26 mouse cellular contexts compared by ENCODE assay signal in the genomic region with DNA sequence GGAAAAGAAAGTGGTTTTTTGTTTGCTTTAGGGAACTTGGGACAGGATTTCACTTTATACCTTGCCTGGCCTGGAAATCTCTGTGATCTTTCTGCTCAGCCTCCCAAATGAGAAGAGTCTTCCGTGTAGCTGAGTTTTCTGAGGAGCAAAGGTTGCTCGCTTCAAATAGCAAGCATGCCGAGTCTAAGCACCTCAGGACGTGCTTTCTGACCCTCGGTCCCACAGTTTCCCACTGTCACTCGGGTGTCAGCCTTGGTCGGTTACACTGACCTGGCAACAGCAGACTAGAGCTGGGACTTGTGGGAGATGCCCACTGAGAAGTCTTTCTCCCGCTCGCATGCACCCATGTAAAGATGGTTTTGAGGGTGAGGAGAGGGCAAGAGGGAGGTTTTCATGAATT. TPM values are rescaled to one million over a fixed set of nuclear protein-coding genes. Genes with fewer than 3 reads are reported as not detected.
DNase-seq lines count a peak whose midpoint lies in the region; ATAC-seq and TF ChIP-seq lines count a peak whose summit lies in the region.
"Had no signal": no experiment of that assay in that cellular context is flagged by ENCODE, and none has a peak within 500 bp of the region (broad histone marks: within the 10 kb centered on the region; RNA-seq: fewer than 3 reads in every experiment).

No protein-coding gene starts in this region.

- H3K4me1 ChIP-seq in kidney, adult 2 months (ENCODE audit: control insufficient read depth, insufficient read depth, low read length): peaks cover 5% of the 10 kb centered on the region; the same call in 1 of the 2 replicates
- H3K4me1 ChIP-seq in kidney, embryonic 15.5 days: no peaks in the 10 kb centered on the region
- H3K4me1 ChIP-seq: embryonic facial prominence, embryonic 10.5 days; embryonic facial prominence, embryonic 13.5 days; forebrain, embryonic 12.5 days; forebrain, embryonic 15.5 days; hindbrain, embryonic 10.5 days; hindbrain, embryonic 13.5 days had no signal

- ATAC-seq in kidney, embryonic 15.5 days (replicated peaks; ENCODE audit: low FRiP score): no peak
- ATAC-seq: CD4-positive, CD25-positive, alpha-beta regulatory T cell, adult 4 months; forebrain, embryonic 15.5 days had no signal

- H3K27ac ChIP-seq in kidney, adult 2 months (ENCODE audit: insufficient read depth, low read depth, low read length): no peak overlapping the region
- no peak overlapping the region for H3K27ac ChIP-seq in kidney, embryonic 15.5 days
- H3K27ac ChIP-seq: embryonic facial prominence, embryonic 13.5 days; forebrain, embryonic 12.5 days; forebrain, embryonic 15.5 days; heart, embryonic 15.5 days; hindbrain, embryonic 10.5 days; hindbrain, embryonic 13.5 days had no signal

- H3K36me3 ChIP-seq in kidney, adult 2 months (ENCODE audit: control insufficient read depth, insufficient read depth, low read length): no peaks in the 10 kb centered on the region
- H3K36me3 ChIP-seq in kidney, embryonic 15.5 days: peaks cover 83% of the 10 kb centered on the region

- no peak overlapping the region for H3K4me2 ChIP-seq in kidney, embryonic 15.5 days
- H3K4me2 ChIP-seq: embryonic facial prominence, embryonic 13.5 days; forebrain, embryonic 12.5 days; forebrain, embryonic 15.5 days; heart, embryonic 12.5 days; heart, embryonic 15.5 days; hindbrain, embryonic 13.5 days had no signal

- 70% methylated on average over 9 of the region's 9 CpGs for whole genome bisulfite sequencing in kidney, adult 2 months
- 87% methylated on average over 9 of the region's 9 CpGs for WGBS in kidney, embryonic 15.5 days

- no peak for TF ChIP-seq CTCF in kidney, adult 2 months (conservative IDR thresholded peaks at IDR 0.05; ENCODE audit: insufficient read depth, insufficient read length, low read depth, low read length)

- H3K4me3 ChIP-seq in kidney, adult 2 months (ENCODE audit: insufficient read depth, low read depth, low read length): no peak overlapping the region
- H3K4me3 ChIP-seq in kidney, embryonic 15.5 days (replicated peaks): no peak overlapping the region
- H3K4me3 ChIP-seq: embryonic facial prominence, embryonic 10.5 days; embryonic facial prominence, embryonic 13.5 days; erythroblast, embryonic 14.5 days; forebrain, embryonic 12.5 days; forebrain, embryonic 15.5 days; heart, embryonic 12.5 days; heart, embryonic 15.5 days; hindbrain, embryonic 10.5 days; hindbrain, embryonic 13.5 days had no signal

- H3K9me3 ChIP-seq in kidney, embryonic 15.5 days (replicated peaks): no peaks in the 10 kb centered on the region
- H3K9me3 ChIP-seq: embryonic facial prominence, embryonic 10.5 days; embryonic facial prominence, embryonic 13.5 days; forebrain, embryonic 12.5 days; forebrain, embryonic 15.5 days; heart, embryonic 12.5 days; heart, embryonic 15.5 days; hindbrain, embryonic 10.5 days; hindbrain, embryonic 13.5 days had no signal

- H3K27me3 ChIP-seq in kidney, adult 2 months (replicated peaks; ENCODE audit: control insufficient read depth, insufficient read depth, low read length): no peaks in the 10 kb centered on the region
- H3K27me3 ChIP-seq in kidney, embryonic 15.5 days: no peaks in the 10 kb centered on the region
- H3K27me3 ChIP-seq: embryonic facial prominence, embryonic 13.5 days; forebrain, embryonic 12.5 days; forebrain, embryonic 15.5 days; heart, embryonic 12.5 days; heart, embryonic 15.5 days; hindbrain, embryonic 13.5 days had no signal

- H3K9ac ChIP-seq in kidney, embryonic 15.5 days: no peak overlapping the region
- H3K9ac ChIP-seq: embryonic facial prominence, embryonic 13.5 days; forebrain, embryonic 12.5 days; forebrain, embryonic 15.5 days; heart, embryonic 12.5 days; heart, embryonic 15.5 days had no signal

- DNase-seq in kidney, adult 2 months: peak; percentile 75
- DNase-seq in kidney, postnatal 10 days: peak; percentile 23
- peak; percentile 51 to 53 for DNase-seq in kidney, postnatal 36 days
- no peak for DNase-seq in cerebellum, adult 18-20 months
- no peak for DNase-seq in thymus, postnatal 14 days
- DNase-seq: adrenal gland, adult 2 months; cerebellum, adult 11 months; cerebellum, adult 8-10 months; cerebellum, postnatal 10 days; cerebellum, postnatal 36 days; embryo, embryonic 11 days; gastrocnemius, postnatal 25 days; heart, adult 18-20 months; heart, postnatal 10 days; heart, postnatal 36 days had no signal

- no peak for TF ChIP-seq POLR2A in kidney, adult 2 months (IDR thresholded peaks at IDR 0.05; ENCODE audit: low read depth, low read length)

RNA-seq across cellular contexts. Expression of gene Pknox1, which starts 33.4 kb away (rescaled TPM):
- polyA plus RNA-seq in kidney, adult 2 months (2012; rRNA removed): 19.2 and 19.9 TPM in 2 replicates
- polyA plus RNA-seq in kidney, embryonic 15.5 days (2015; fragmentation: Nextera tagmentation; extraction: Ambion mirVana): 36.7 and 40.5 TPM in 2 replicates

RNA-seq across cellular contexts. Expression of gene Cbs, which starts 39.1 kb away (rescaled TPM):
- 140 and 154 TPM in 2 replicates for polyA plus RNA-seq in kidney, adult 2 months (2012; rRNA removed)
- polyA plus RNA-seq in kidney, embryonic 15.5 days (2015; fragmentation: Nextera tagmentation; extraction: Ambion mirVana): 3.1 and 3.2 TPM in 2 replicates

Comparison
In these comparisons a context has a peak if more than half of its experiments do, and no peak if none do; other contexts are left out.
1. RNA of gene Cbs, which starts 39.1 kb away (polyA plus RNA-seq): 140 to 154 TPM in kidney, adult 2 months; 3.1 to 3.2 TPM in kidney, embryonic 15.5 days; every median in the first group is over 10 times any median in the second.
2. DNase-seq: peak in kidney, adult 2 months (single experiment), kidney, postnatal 10 days (single experiment) and kidney, postnatal 36 days (2 of 2); none in cerebellum, adult 18-20 months (0 of 2) and thymus, postnatal 14 days (single experiment).